Mouse (Mus musculus) MEL (cell line): Measurements from ENCODE around the gene Gm6793.

ENCODE experiments used
- BHLHE40 ChIP-seq: IDR thresholded peaks from 2 replicates; pipeline ENCODE4 v1.6.1; 2012; ENCODE audit warnings: low read depth, mild to moderate bottlenecking, inconsistent platforms, low read length, improper control_type of control experiment, borderline replicate concordance
- CTCF ChIP-seq, 3 experiments: IDR thresholded peaks in 2 of 3; conservative IDR thresholded peaks in 1 of 3; 2 replicates each; pipeline ENCODE4 v1.5.1; 2011 to 2012; ENCODE audit warnings: low read length in 3 of 3, low read depth in 2 of 3, mild to moderate bottlenecking in 2 of 3, improper control_type of control experiment in 1 of 3, inconsistent platforms in 1 of 3, mixed read lengths in 1 of 3, moderate library complexity in 1 of 3; ENCODE audit not compliant: control insufficient read depth in 1 of 3, insufficient read depth in 1 of 3, poor library complexity in 1 of 3, severe bottlenecking in 1 of 3
- GATA1 ChIP-seq: IDR thresholded peaks from 2 replicates; pipeline ENCODE4 v1.6.1; 2011; ENCODE audit warnings: low read depth, low read length, improper control_type of control experiment
- HCFC1 ChIP-seq: IDR thresholded peaks from 2 replicates; pipeline ENCODE4 v1.6.1; 2012; ENCODE audit warnings: low read depth, mild to moderate bottlenecking, inconsistent platforms, low read length, improper control_type of control experiment, moderate library complexity
- JUND ChIP-seq: IDR thresholded peaks from 2 replicates; pipeline ENCODE4 v1.6.1; 2011; ENCODE audit warnings: low read depth, mild to moderate bottlenecking, improper control_type of control experiment, low read length
- KAT2A ChIP-seq: conservative IDR thresholded peaks from 2 replicates; pipeline ENCODE4 v1.6.1; 2012; ENCODE audit warnings: low read depth, low read length, improper control_type of control experiment, inconsistent platforms
- NRF1 ChIP-seq: IDR thresholded peaks from 2 replicates; pipeline ENCODE4 v1.6.1; 2014; ENCODE audit warnings: low read depth, mild to moderate bottlenecking, inconsistent platforms, low read length, improper control_type of control experiment, moderate library complexity; ENCODE audit not compliant: poor library complexity, insufficient read depth, severe bottlenecking
- POLR2A ChIP-seq, 2 experiments: IDR thresholded peaks; 2 replicates each; pipeline ENCODE4 v1.6.1; 2011 to 2012; ENCODE audit warnings: low read length in 2 of 2, mild to moderate bottlenecking in 2 of 2, control low read depth in 1 of 2, improper control_type of control experiment in 1 of 2, low read depth in 1 of 2, moderate library complexity in 1 of 2; ENCODE audit not compliant: control insufficient read depth in 1 of 2, insufficient read depth in 1 of 2, poor library complexity in 1 of 2
- POLR2AphosphoS5 ChIP-seq: IDR thresholded peaks from 2 replicates; pipeline ENCODE4 v1.6.1; 2012; ENCODE audit warnings: low read depth, borderline replicate concordance, mild to moderate bottlenecking, inconsistent platforms, low read length, moderate library complexity, mixed read lengths
- RAD21 ChIP-seq: IDR thresholded peaks from 2 replicates; pipeline ENCODE4 v1.6.1; 2011; ENCODE audit warnings: mild to moderate bottlenecking, low read depth, low read length, improper control_type of control experiment
- SIN3A ChIP-seq: IDR thresholded peaks from 2 replicates; pipeline ENCODE4 v1.6.1; 2012; ENCODE audit warnings: low read length, improper control_type of control experiment, inconsistent platforms
- USF1 ChIP-seq: IDR thresholded peaks from 2 replicates; pipeline ENCODE4 v1.6.1; 2014; ENCODE audit warnings: low read depth, mild to moderate bottlenecking, inconsistent platforms, low read length, improper control_type of control experiment, moderate library complexity

DNA sequence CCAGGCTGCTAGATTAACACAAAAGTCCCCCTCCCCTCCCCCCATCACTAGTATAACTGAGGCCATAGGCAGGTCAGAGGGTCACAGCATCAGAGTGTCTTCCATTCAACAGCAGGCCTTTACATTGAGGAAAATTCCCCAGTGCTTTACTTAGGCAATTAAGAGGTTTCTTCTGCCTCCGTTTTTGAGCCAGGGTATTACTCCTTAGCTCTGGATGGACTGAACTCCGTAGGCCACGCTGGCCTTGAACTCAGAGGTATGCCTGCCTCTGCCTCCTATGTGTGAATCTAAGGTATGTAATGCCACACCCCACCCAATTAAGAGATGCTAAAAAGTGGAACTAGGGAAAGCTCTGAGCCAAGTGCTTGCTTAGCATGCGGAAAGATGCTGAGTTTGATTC is 51.3 kb downstream of the Gm6793 start:
- TF ChIP-seq CTCF (IDR thresholded peaks at IDR 0.05 in 2 of 3, conservative IDR thresholded peaks at IDR 0.05 in 1 of 3; ENCODE audit: control insufficient read depth in 1 of 3, insufficient read depth in 1 of 3, low read depth in 2 of 3, low read length in 3 of 3, poor library complexity in 1 of 3, severe bottlenecking in 1 of 3) (no peak), JUND (no peak), SIN3A (no peak), POLR2A (IDR thresholded peaks at IDR 0.05; ENCODE audit: control insufficient read depth in 1 of 2, insufficient read depth in 1 of 2, low read depth in 1 of 2, low read length in 2 of 2, poor library complexity in 1 of 2) (no peak), BHLHE40 (no peak), POLR2AphosphoS5 (no peak), HCFC1 (no peak), NRF1 (no peak), KAT2A (no peak), USF1 (no peak), GATA1 (no peak), RAD21 (no peak)
